Mouse (Mus musculus) CH12.LX (cell line): ENCODE measurements around the gene Sh2d4b.

ENCODE experiments used
- CTCF ChIP-seq, 2 experiments: IDR thresholded peaks in 1 of 2; conservative IDR thresholded peaks in 1 of 2; 2 replicates each; pipeline ENCODE4 v1.5.1; 2011 to 2012; ENCODE audit warnings: low read depth in 2 of 2, low read length in 2 of 2, improper control_type of control experiment in 1 of 2, inconsistent platforms in 1 of 2, mild to moderate bottlenecking in 1 of 2, moderate library complexity in 1 of 2
- POLR2A ChIP-seq: IDR thresholded peaks from 2 replicates; pipeline ENCODE4 v1.6.1; 2011; ENCODE audit warnings: low read depth, mild to moderate bottlenecking, improper control_type of control experiment, low read length
- TCF12 ChIP-seq: IDR thresholded peaks from 2 replicates; pipeline ENCODE4 v1.6.1; 2014; ENCODE audit warnings: low read depth, mild to moderate bottlenecking, inconsistent platforms, low read length, improper control_type of control experiment
- UBTF ChIP-seq: IDR thresholded peaks from 2 replicates; pipeline ENCODE4 v1.6.1; 2012; ENCODE audit warnings: low read depth, mild to moderate bottlenecking, inconsistent platforms, low read length, improper control_type of control experiment, moderate library complexity
- ZKSCAN1 ChIP-seq: IDR thresholded peaks from 2 replicates; pipeline ENCODE4 v1.6.1; 2012; ENCODE audit warnings: low read depth, inconsistent platforms, low read length, improper control_type of control experiment, borderline replicate concordance

- TF ChIP-seq CTCF (conservative IDR thresholded peaks at IDR 0.05 in 1 of 2, IDR thresholded peaks at IDR 0.05 in 1 of 2; ENCODE audit: low read depth in 2 of 2, low read length in 2 of 2) (no peak), POLR2A (no peak), ZKSCAN1 (no peak), UBTF (no peak), TCF12 (no peak)
Measured at GRCm38 (mm10) chr14:40913709-40914108, 20.6 kb upstream of the Sh2d4b start.
